Comparison of ENCODE assay signal across 12 mouse cellular contexts in genomic region chr15:83746311-83746710, GRCm38 (mm10). TPM values are rescaled to one million over a fixed set of nuclear protein-coding genes. Genes with fewer than 3 reads are reported as not detected.
DNase-seq lines count a peak whose midpoint lies in the region; ATAC-seq and TF ChIP-seq lines count a peak whose summit lies in the region.
"Had no signal": no experiment of that assay in that cellular context is flagged by ENCODE, and none has a peak within 500 bp of the region (broad histone marks: within the 10 kb centered on the region; RNA-seq: fewer than 3 reads in every experiment).

No protein-coding gene starts in this region.

- no peaks in the 10 kb centered on the region for H3K36me3 ChIP-seq in heart, embryonic 16.5 days (ENCODE audit: control insufficient read depth, insufficient read depth)
- H3K36me3 ChIP-seq in heart, embryonic 11.5 days (ENCODE audit: control insufficient read depth, insufficient read depth, low read length) = no peaks in the 10 kb centered on the region
- no peaks in the 10 kb centered on the region for H3K36me3 ChIP-seq in ES-Bruce4 (ENCODE audit: control insufficient read depth, insufficient read depth, low read length, poor library complexity, severe bottlenecking)
- H3K36me3 ChIP-seq in embryonic facial prominence, embryonic 15.5 days = no peaks in the 10 kb centered on the region
- H3K36me3 ChIP-seq: liver, embryonic 15.5 days; midbrain, embryonic 15.5 days had no signal

- H3K27me3 ChIP-seq in heart, embryonic 16.5 days (ENCODE audit: control insufficient read depth, insufficient read depth, low read length) = peaks cover 7% of the 10 kb centered on the region; the same call in 1 of the 2 replicates
- no peaks in the 10 kb centered on the region for H3K27me3 ChIP-seq in heart, embryonic 11.5 days (ENCODE audit: control insufficient read depth, insufficient read depth, low read length)
- H3K27me3 ChIP-seq in ES-Bruce4 (ENCODE audit: control insufficient read depth, insufficient read depth, low read length, poor library complexity, severe bottlenecking) = no peaks in the 10 kb centered on the region
- no peaks in the 10 kb centered on the region for H3K27me3 ChIP-seq in embryonic facial prominence, embryonic 15.5 days
- H3K27me3 ChIP-seq: liver, embryonic 15.5 days; midbrain, embryonic 15.5 days had no signal

- no peak overlapping the region for H3K4me3 ChIP-seq in heart, embryonic 16.5 days (ENCODE audit: low read length)
- H3K4me3 ChIP-seq in heart, embryonic 11.5 days (ENCODE audit: low read depth, low read length) = no peak overlapping the region
- H3K4me3 ChIP-seq in ES-Bruce4 (ENCODE audit: low read depth, low read length) = peak overlapping the region; percentile 13; the same call in 1 of the 2 replicates
- H3K4me3 ChIP-seq in embryonic facial prominence, embryonic 15.5 days (replicated peaks) = no peak overlapping the region
- H3K4me3 ChIP-seq: liver, embryonic 15.5 days; midbrain, embryonic 15.5 days had no signal

- no peak for TF ChIP-seq CTCF in ES-Bruce4 (IDR thresholded peaks at IDR 0.05; ENCODE audit: low read depth, low read length)

- peak; percentile 83 to 85 for DNase-seq in left cerebral cortex, postnatal 36 days (ENCODE audit: low spot score in 2 of 2)
- no peak for DNase-seq in ovary, postnatal 36 days (ENCODE audit: low spot score)
- DNase-seq in adrenal gland, postnatal 14 days = no peak
- no peak for DNase-seq in testis, postnatal 14 days (ENCODE audit: low spot score)

- intact Hi-C loops in left cerebral cortex, postnatal 36 days (cut with DNase I) = no loop called here

- no peak for ATAC-seq in heart, embryonic 16.5 days (replicated peaks; ENCODE audit: extremely low read depth, insufficient read depth, low FRiP score)
- ATAC-seq in heart, embryonic 11.5 days (replicated peaks; ENCODE audit: insufficient number of reproducible peaks, low FRiP score, low TSS enrichment) = no peak
- no peak; the same call in 1 of the 2 replicates for ATAC-seq in embryonic facial prominence, embryonic 15.5 days (ENCODE audit: insufficient number of reproducible peaks, low FRiP score, low TSS enrichment, low read depth)
- ATAC-seq: midbrain, embryonic 15.5 days had no signal

- peak overlapping the region; percentile 5; the same call in 1 of the 2 replicates for H3K27ac ChIP-seq in heart, embryonic 16.5 days (ENCODE audit: low read length)
- no peak overlapping the region for H3K27ac ChIP-seq in heart, embryonic 11.5 days (ENCODE audit: low read depth, low read length)
- no peak overlapping the region for H3K27ac ChIP-seq in ES-Bruce4 (ENCODE audit: insufficient read depth, low read length)
- 0 out of 2 replicates have a peak overlapping the region, but pooled peaks have one; percentile 17 for H3K27ac ChIP-seq in embryonic facial prominence, embryonic 15.5 days (replicated peaks)
- H3K27ac ChIP-seq: kidney, postnatal 0 days; liver, embryonic 15.5 days; midbrain, embryonic 15.5 days had no signal

- no peak overlapping the region for H3K4me2 ChIP-seq in heart, embryonic 16.5 days (ENCODE audit: low read depth, low read length)
- no peak overlapping the region for H3K4me2 ChIP-seq in heart, embryonic 11.5 days
- no peak overlapping the region for H3K4me2 ChIP-seq in embryonic facial prominence, embryonic 15.5 days (replicated peaks)
- H3K4me2 ChIP-seq: liver, embryonic 15.5 days; midbrain, embryonic 15.5 days had no signal

- H3K9me3 ChIP-seq in heart, embryonic 16.5 days (replicated peaks; ENCODE audit: control insufficient read depth, low read length) = no peaks in the 10 kb centered on the region
- H3K9me3 ChIP-seq in heart, embryonic 11.5 days (replicated peaks; ENCODE audit: control insufficient read depth, low read length) = no peaks in the 10 kb centered on the region
- H3K9me3 ChIP-seq in ES-Bruce4 (replicated peaks; ENCODE audit: control insufficient read depth, insufficient read depth, low read length, poor library complexity, severe bottlenecking) = no peaks in the 10 kb centered on the region
- no peaks in the 10 kb centered on the region for H3K9me3 ChIP-seq in embryonic facial prominence, embryonic 15.5 days (replicated peaks)
- H3K9me3 ChIP-seq: liver, embryonic 15.5 days; midbrain, embryonic 15.5 days had no signal

- H3K4me1 ChIP-seq in heart, embryonic 16.5 days (ENCODE audit: control insufficient read depth, insufficient read depth, low read length) = peaks cover 7% of the 10 kb centered on the region
- peaks cover 6% of the 10 kb centered on the region for H3K4me1 ChIP-seq in heart, embryonic 11.5 days (ENCODE audit: control insufficient read depth, insufficient read depth, low read length)
- peaks cover 2% of the 10 kb centered on the region for H3K4me1 ChIP-seq in ES-Bruce4 (ENCODE audit: control insufficient read depth, insufficient read depth, low read length)
- peaks cover 13% of the 10 kb centered on the region for H3K4me1 ChIP-seq in embryonic facial prominence, embryonic 15.5 days
- H3K4me1 ChIP-seq: liver, embryonic 15.5 days; midbrain, embryonic 15.5 days had no signal

- no peak for TF ChIP-seq EP300 in ES-Bruce4 (IDR thresholded peaks at IDR 0.05; ENCODE audit: insufficient read depth, low read depth, low read length)

- TF ChIP-seq POLR2A in ES-Bruce4 (IDR thresholded peaks at IDR 0.05; ENCODE audit: insufficient read depth, low read length) = no peak

- H3K9ac ChIP-seq in heart, embryonic 16.5 days (ENCODE audit: low read length) = no peak overlapping the region
- no peak overlapping the region for H3K9ac ChIP-seq in heart, embryonic 11.5 days (ENCODE audit: low read depth, low read length)
- no peak overlapping the region for H3K9ac ChIP-seq in ES-Bruce4 (ENCODE audit: low read depth, poor library complexity, severe bottlenecking)
- H3K9ac ChIP-seq in embryonic facial prominence, embryonic 15.5 days = no peak overlapping the region
- H3K9ac ChIP-seq: liver, embryonic 15.5 days; midbrain, embryonic 15.5 days had no signal

- 35% methylated on average over 16 of the region's 16 CpGs for WGBS in heart, embryonic 16.5 days
- 50% methylated on average over 16 of the region's 16 CpGs for WGBS in heart, embryonic 11.5 days (ENCODE audit: insufficient replicate concordance)
- WGBS in embryonic facial prominence, embryonic 15.5 days = 51% methylated on average over 16 of the region's 16 CpGs

RNA-seq across cellular contexts. Expression of gene Scube1, which starts 21.5 kb away (rescaled TPM):
- polyA plus RNA-seq in heart, embryonic 16.5 days (2015; fragmentation: Nextera tagmentation; extraction: Ambion mirVana) = 4.0 and 5.6 TPM in 2 replicates
- 9.3 and 10.2 TPM in 2 replicates for polyA plus RNA-seq in heart, embryonic 11.5 days (2014; fragmentation: Nextera tagmentation; extraction: Ambion mirVana)
- polyA plus RNA-seq in ES-Bruce4 (2011; ENCODE audit: insufficient read depth, insufficient read length, low read depth, missing spikeins) = 0.51 and 0.91 TPM in 2 replicates
- 11.1 and 14.5 TPM in 2 replicates for polyA plus RNA-seq in embryonic facial prominence, embryonic 15.5 days (2015; fragmentation: Nextera tagmentation; extraction: Ambion mirVana)
- 10 to 100 TPM; 68.5 to 71.1 TPM for total RNA-seq in left cerebral cortex, postnatal 36 days (2021)
- total RNA-seq in adrenal gland, postnatal 14 days (2021) = 5.9 and 6.6 TPM in 2 replicates

RNA-seq across cellular contexts. Expression of gene Mpped1, which starts 33.0 kb away (rescaled TPM):
- polyA plus RNA-seq in heart, embryonic 16.5 days (2015; fragmentation: Nextera tagmentation; extraction: Ambion mirVana) = 0.17 and 0.21 TPM in 2 replicates
- polyA plus RNA-seq in heart, embryonic 11.5 days (2014; fragmentation: Nextera tagmentation; extraction: Ambion mirVana) = 0.11 and 0.27 TPM in 2 replicates
- 0.35 and 0.75 TPM in 2 replicates for polyA plus RNA-seq in ES-Bruce4 (2011; ENCODE audit: insufficient read depth, insufficient read length, low read depth, missing spikeins)
- 7.7 and 9.1 TPM in 2 replicates for polyA plus RNA-seq in embryonic facial prominence, embryonic 15.5 days (2015; fragmentation: Nextera tagmentation; extraction: Ambion mirVana)
- total RNA-seq in left cerebral cortex, postnatal 36 days (2021) = 100 to 1,000 TPM; 194 to 214 TPM
- not detected in 2 replicates for total RNA-seq in adrenal gland, postnatal 14 days (2021)
- polyA plus RNA-seq: heart, embryonic 14.5 days had no signal

Comparison
In these comparisons a context has a peak if more than half of its experiments do, and no peak if none do; other contexts are left out.
1. H3K27ac ChIP-seq: peak in heart, embryonic 16.5 days (single experiment) and embryonic facial prominence, embryonic 15.5 days (single experiment); none in heart, embryonic 11.5 days (single experiment) and ES-Bruce4 (single experiment).
2. DNase-seq: peak in left cerebral cortex, postnatal 36 days (2 of 2); none in ovary, postnatal 36 days (single experiment), adrenal gland, postnatal 14 days (single experiment) and testis, postnatal 14 days (single experiment).